Mouse (Mus musculus): ENCODE data around the gene Egln1. TPM values are rescaled to one million over a fixed set of nuclear protein-coding genes. Genes with fewer than 3 reads are reported as not detected.

Gene Egln1
- polyA plus RNA-seq, 1 experiment from 2014 or later, result 7.7 TPM

GRCm38 (mm10) chr8:124869708-124870107, 79.4 kb downstream of the Egln1 start:
- Histone ChIP-seq H3K36me3 (ENCODE audit: insufficient read depth, low read length) (peaks cover 20% of the 10 kb centered on the region; the same call in 1 of the 2 replicates), H3K27me3 (replicated peaks; ENCODE audit: insufficient read depth, low read length) (no peaks in the 10 kb centered on the region), H3K4me3 (ENCODE audit: low read depth, low read length) (no peak overlapping the region), H3K27ac (ENCODE audit: low read length) (no peak overlapping the region), H3K4me1 (ENCODE audit: insufficient read depth, low read depth, low read length) (peaks cover 3% of the 10 kb centered on the region; the same call in 1 of the 2 replicates), H3K4me2 (replicated peaks; ENCODE audit: low read depth, low read length) (no peak overlapping the region), H3K9me3 (ENCODE audit: low read length) (no peaks in the 10 kb centered on the region), H3K9ac (replicated peaks; ENCODE audit: low read depth) (no peak overlapping the region)
- ATAC-seq (no peak), DNase-seq (ENCODE audit: low spot score) (no peak)
- WGBS, result 70% methylated on average over 6 of the region's 6 CpGs
- TF ChIP-seq EP300 (IDR thresholded peaks at IDR 0.05), result no peak
- TF ChIP-seq CTCF (IDR thresholded peaks at IDR 0.05), result no peak

GRCm38 (mm10) chr8:124867126-124867525, 82.0 kb downstream of the Egln1 start:
- Histone ChIP-seq H3K9ac (replicated peaks; ENCODE audit: low read depth) (no peak overlapping the region), H3K27ac (ENCODE audit: low read length) (no peak overlapping the region), H3K27me3 (replicated peaks; ENCODE audit: insufficient read depth, low read length) (no peaks in the 10 kb centered on the region), H3K4me1 (ENCODE audit: insufficient read depth, low read depth, low read length) (peaks cover 3% of the 10 kb centered on the region; the same call in 1 of the 2 replicates), H3K36me3 (ENCODE audit: insufficient read depth, low read length) (0 out of 2 replicates have a peak, but pooled peaks cover 4% of the 10 kb centered on the region), H3K4me2 (replicated peaks; ENCODE audit: low read depth, low read length) (no peak overlapping the region), H3K9me3 (ENCODE audit: low read length) (no peaks in the 10 kb centered on the region), H3K4me3 (ENCODE audit: low read depth, low read length) (no peak overlapping the region)
- TF ChIP-seq EP300 (IDR thresholded peaks at IDR 0.05) (no peak), CTCF (IDR thresholded peaks at IDR 0.05) (no peak)
- no peak for DNase-seq (ENCODE audit: low spot score)
- WGBS, result 49% methylated on average over 2 of the region's 2 CpGs
- ATAC-seq, result no peak

GRCm38 (mm10) chr8:124866669-124867068, 82.5 kb downstream of the Egln1 start:
- ATAC-seq, result no peak
- Histone ChIP-seq H3K4me2 (replicated peaks; ENCODE audit: low read depth, low read length) (no peak overlapping the region), H3K9ac (replicated peaks; ENCODE audit: low read depth) (no peak overlapping the region), H3K4me3 (ENCODE audit: low read depth, low read length) (no peak overlapping the region), H3K27me3 (replicated peaks; ENCODE audit: insufficient read depth, low read length) (no peaks in the 10 kb centered on the region), H3K27ac (ENCODE audit: low read length) (0 out of 2 replicates have a peak overlapping the region, but pooled peaks have one; percentile 21), H3K4me1 (ENCODE audit: insufficient read depth, low read depth, low read length) (peaks cover 3% of the 10 kb centered on the region; the same call in 1 of the 2 replicates), H3K36me3 (ENCODE audit: insufficient read depth, low read length) (no peaks in the 10 kb centered on the region), H3K9me3 (ENCODE audit: low read length) (no peaks in the 10 kb centered on the region)
- TF ChIP-seq CTCF (IDR thresholded peaks at IDR 0.05) (no peak), EP300 (IDR thresholded peaks at IDR 0.05) (peak; percentile 42)
- WGBS, result 45% methylated on average over 3 of the region's 3 CpGs
- peak; percentile 28 for DNase-seq (ENCODE audit: low spot score)

- Histone ChIP-seq H3K27me3 (replicated peaks; ENCODE audit: insufficient read depth, low read length) (no peaks in the 10 kb centered on the region), H3K9me3 (ENCODE audit: low read length) (no peaks in the 10 kb centered on the region), H3K4me3 (ENCODE audit: low read depth, low read length) (peak overlapping the region; percentile 93), H3K36me3 (ENCODE audit: insufficient read depth, low read length) (peaks cover 5% of the 10 kb centered on the region; the same call in 1 of the 2 replicates), H3K27ac (ENCODE audit: low read length) (peak overlapping the region; percentile 95), H3K9ac (replicated peaks; ENCODE audit: low read depth) (peak overlapping the region; percentile 96), H3K4me1 (ENCODE audit: insufficient read depth, low read depth, low read length) (peaks cover 3% of the 10 kb centered on the region; the same call in 1 of the 2 replicates), H3K4me2 (replicated peaks; ENCODE audit: low read depth, low read length) (peak overlapping the region; percentile 76)
- no peak for DNase-seq (ENCODE audit: low spot score)
- WGBS, result 3% methylated on average over 8 of the region's 8 CpGs
- TF ChIP-seq CTCF (IDR thresholded peaks at IDR 0.05), result peak; percentile 3; the same call in 1 of the 2 replicates
- TF ChIP-seq EP300 (IDR thresholded peaks at IDR 0.05), result no peak
- ATAC-seq, result no peak
Measured at GRCm38 (mm10) chr8:124863729-124864128, 85.4 kb downstream of the Egln1 start.

- H3K4me3 ChIP-seq (ENCODE audit: low read depth, low read length), result peak overlapping the region; percentile 93
- peak overlapping the region; percentile 96 for H3K9ac ChIP-seq (replicated peaks; ENCODE audit: low read depth)
- H3K27ac ChIP-seq (ENCODE audit: low read length), result peak overlapping the region; percentile 95
- TF ChIP-seq CTCF (IDR thresholded peaks at IDR 0.05) (peak; percentile 29; the same call in 1 of the 2 replicates), EP300 (IDR thresholded peaks at IDR 0.05) (no peak)
- no peaks in the 10 kb centered on the region for H3K27me3 ChIP-seq (replicated peaks; ENCODE audit: insufficient read depth, low read length)
- peaks cover 5% of the 10 kb centered on the region; the same call in 1 of the 2 replicates for H3K36me3 ChIP-seq (ENCODE audit: insufficient read depth, low read length)
- DNase-seq (ENCODE audit: low spot score) (peak; percentile 42), ATAC-seq (no peak)
- WGBS, result 2% methylated on average over 31 of the region's 33 CpGs
- peaks cover 3% of the 10 kb centered on the region; the same call in 1 of the 2 replicates for H3K4me1 ChIP-seq (ENCODE audit: insufficient read depth, low read depth, low read length)
- H3K4me2 ChIP-seq (replicated peaks; ENCODE audit: low read depth, low read length), result peak overlapping the region; percentile 76
- H3K9me3 ChIP-seq (ENCODE audit: low read length), result no peaks in the 10 kb centered on the region
Measured at GRCm38 (mm10) chr8:124863163-124863677, 85.9 kb downstream of the Egln1 start.

GRCm38 (mm10) chr8:124862321-124863162, 86.6 kb downstream of the Egln1 start, which contains the start of the genes Gnpat and 2810004N23Rik:
Gene Gnpat, plus strand, starts transcription at chr8:124863033.
Gene 2810004N23Rik, minus strand, starts transcription at chr8:124863120.
- Histone ChIP-seq H3K36me3 (ENCODE audit: insufficient read depth, low read length) (peaks cover 5% of the 10 kb centered on the region; the same call in 1 of the 2 replicates), H3K27ac (ENCODE audit: low read length) (peak within 1 kb of the TSS; percentile 95), H3K9me3 (ENCODE audit: low read length) (no peaks in the 10 kb centered on the region), H3K4me2 (replicated peaks; ENCODE audit: low read depth, low read length) (peak within 1 kb of the TSS; percentile 76), H3K4me3 (ENCODE audit: low read depth, low read length) (peak within 1 kb of the TSS; percentile 93), H3K27me3 (replicated peaks; ENCODE audit: insufficient read depth, low read length) (no peaks in the 10 kb centered on the region), H3K4me1 (ENCODE audit: insufficient read depth, low read depth, low read length) (peaks cover 3% of the 10 kb centered on the region; the same call in 1 of the 2 replicates), H3K9ac (replicated peaks; ENCODE audit: low read depth) (peak within 1 kb of the TSS; percentile 96)
- DNase-seq (ENCODE audit: low spot score) (peak; percentile 93), ATAC-seq (peak; percentile 96)
- TF ChIP-seq CTCF (IDR thresholded peaks at IDR 0.05), result no peak
- TF ChIP-seq EP300 (IDR thresholded peaks at IDR 0.05), result no peak
- WGBS, result 1% methylated on average over 46 of the region's 55 CpGs

All from lung, postnatal 0 days (tissue).